Mouse (Mus musculus): ENCODE data around the gene Hras.

Hras gene

GRCm38 (mm10) chr7:141193948-141194347, at the start of gene Hras, which contains the start of gene Lrrc56:
Gene Hras, minus strand, starts transcription at chr7:141194005.
Gene Lrrc56, plus strand, starts transcription at chr7:141194157.
- DNase-seq (ENCODE audit: low spot score), result peak; percentile 95

- no peak for DNase-seq (ENCODE audit: low spot score)
Measured at GRCm38 (mm10) chr7:141231551-141231950, 37.7 kb upstream of the Hras start.

GRCm38 (mm10) chr7:141231111-141231510, 37.3 kb upstream of the Hras start:
- no peak for DNase-seq (ENCODE audit: low spot score)

GRCm38 (mm10) chr7:141230570-141230969, 36.8 kb upstream of the Hras start:
- no peak for DNase-seq (ENCODE audit: low spot score)

- no peak for DNase-seq (ENCODE audit: low spot score)
Measured at GRCm38 (mm10) chr7:141229702-141230101, 35.9 kb upstream of the Hras start.

- DNase-seq (ENCODE audit: low spot score), result peak; percentile 77
Measured at GRCm38 (mm10) chr7:141228279-141229067, 34.7 kb upstream of the Hras start, which contains the start of gene Phrf1. Gene Phrf1, plus strand, starts transcription at chr7:141228784.

GRCm38 (mm10) chr7:141227796-141228195, 34.0 kb upstream of the Hras start:
- DNase-seq (ENCODE audit: low spot score), result no peak

- no peak for DNase-seq (ENCODE audit: low spot score)
Measured at GRCm38 (mm10) chr7:141226535-141226934, 32.7 kb upstream of the Hras start.

- DNase-seq (ENCODE audit: low spot score), result no peak
Measured at GRCm38 (mm10) chr7:141222696-141223215, 29.0 kb upstream of the Hras start.

- DNase-seq (ENCODE audit: low spot score), result no peak
Measured at GRCm38 (mm10) chr7:141222126-141222467, 28.3 kb upstream of the Hras start.

GRCm38 (mm10) chr7:141221249-141222125, 27.7 kb upstream of the Hras start:
- peak; percentile 98 for DNase-seq (ENCODE audit: low spot score)

GRCm38 (mm10) chr7:141220377-141220776, 26.6 kb upstream of the Hras start:
- DNase-seq (ENCODE audit: low spot score), result no peak

GRCm38 (mm10) chr7:141219558-141220099, 25.8 kb upstream of the Hras start:
- DNase-seq (ENCODE audit: low spot score), result no peak

GRCm38 (mm10) chr7:141218557-141219133, 24.8 kb upstream of the Hras start:
- DNase-seq (ENCODE audit: low spot score), result no peak

GRCm38 (mm10) chr7:141218141-141218540, 24.3 kb upstream of the Hras start:
- no peak for DNase-seq (ENCODE audit: low spot score)

- DNase-seq (ENCODE audit: low spot score), result no peak
Measured at GRCm38 (mm10) chr7:141217343-141218013, 23.7 kb upstream of the Hras start.

GRCm38 (mm10) chr7:141216894-141217293, 23.1 kb upstream of the Hras start:
- no peak for DNase-seq (ENCODE audit: low spot score)

GRCm38 (mm10) chr7:141215880-141216733, 22.3 kb upstream of the Hras start:
- DNase-seq (ENCODE audit: low spot score), result no peak

GRCm38 (mm10) chr7:141215101-141215879, 21.5 kb upstream of the Hras start, which contains the start of gene Rassf7:
Gene Rassf7, plus strand, starts transcription at chr7:141215860.
- peak; percentile 91 for DNase-seq (ENCODE audit: low spot score)

- no peak for DNase-seq (ENCODE audit: low spot score)
Measured at GRCm38 (mm10) chr7:141214310-141214709, 20.5 kb upstream of the Hras start.
